Mouse (Mus musculus) stomach, postnatal 0 days (tissue): ENCODE measurements around the gene Ptk7. TPM values are rescaled to one million over a fixed set of nuclear protein-coding genes. Genes with fewer than 3 reads are reported as not detected.

Experiments used
- ATAC-seq: fragments of 200-750 bp; cut with Nextera tagmentation; 2 replicates; pipeline ENCODE4 v1.8.0; 2017; ENCODE audit not compliant: low FRiP score, low TSS enrichment
- DNase-seq: peaks from one replicate; pipeline ENCODE4 v3.0.0-alpha.2; 2016; ENCODE audit warnings: low spot score
- H3K27ac ChIP-seq: fragments of 300-500 bp; sonication (generic); replicated peaks from 2 replicates; pipeline ENCODE4 v1.5.1; 2014; ENCODE audit warnings: mild to moderate bottlenecking, control low read depth
- H3K27me3 ChIP-seq: fragments of 300-500 bp; sonication (generic); 2 replicates; pipeline ENCODE4 v1.6.1; 2014; ENCODE audit warnings: low read length; ENCODE audit not compliant: control insufficient read depth, insufficient read depth
- H3K36me3 ChIP-seq: fragments of 300-500 bp; sonication (generic); 2 replicates; pipeline ENCODE4 v1.6.1; 2014; ENCODE audit warnings: low read length, mixed read lengths; ENCODE audit not compliant: control insufficient read depth, insufficient read depth
- H3K4me1 ChIP-seq: fragments of 300-500 bp; sonication (generic); replicated peaks from 2 replicates; pipeline ENCODE4 v1.6.1; 2014; ENCODE audit warnings: antibody characterized with exemption; ENCODE audit not compliant: control insufficient read depth, insufficient read depth
- H3K4me2 ChIP-seq: fragments of 300-500 bp; sonication (generic); replicated peaks from 2 replicates; pipeline ENCODE4 v1.6.1; 2014; ENCODE audit warnings: low read depth, mild to moderate bottlenecking, control low read depth, moderate library complexity
- H3K4me3 ChIP-seq: fragments of 300-500 bp; sonication (generic); 2 replicates; pipeline ENCODE4 v1.5.1; 2014; ENCODE audit warnings: low read depth, low read length, control low read depth
- H3K9ac ChIP-seq: fragments of 300-500 bp; sonication (generic); 2 replicates; pipeline ENCODE4 v1.6.1; 2014; ENCODE audit warnings: mild to moderate bottlenecking, low read length, control low read depth, mixed read lengths
- H3K9me3 ChIP-seq: fragments of 300-500 bp; sonication (generic); 2 replicates; pipeline ENCODE4 v1.6.1; 2016; ENCODE audit warnings: low read length; ENCODE audit not compliant: control insufficient read depth
- CTCF ChIP-seq: IDR thresholded peaks from 2 replicates; pipeline ENCODE4 v1.5.1; 2016; ENCODE audit warnings: antibody characterized with exemption, low read depth, mild to moderate bottlenecking, moderate library complexity
- EP300 ChIP-seq: optimal IDR thresholded peaks from 2 replicates; pipeline ENCODE3; 2016; ENCODE audit warnings: antibody characterized with exemption
- WGBS: fragments of 180-500 bp; shearing (Covaris S2); extraction: QIAGEN DNeasy Blood & Tissue Kit; methylation state at CpG from one replicate; pipeline ENCODE4 v1.1.7; 2014; 5-methylcytosine and 5-hydroxymethylcytosine counted together
- polyA plus RNA-seq: library from polyadenylated mRNA; unstranded; fragments of >200 nt; fragmentation: Nextera tagmentation; extraction: Ambion mirVana; gene quantifications from 2 replicates; pipeline ENCODE4 v1.2.1, GENCODE M21; 2015

The Ptk7 gene
- polyA plus RNA-seq, 1 experiment from 2014 or later: 29.4 TPM

DNA sequence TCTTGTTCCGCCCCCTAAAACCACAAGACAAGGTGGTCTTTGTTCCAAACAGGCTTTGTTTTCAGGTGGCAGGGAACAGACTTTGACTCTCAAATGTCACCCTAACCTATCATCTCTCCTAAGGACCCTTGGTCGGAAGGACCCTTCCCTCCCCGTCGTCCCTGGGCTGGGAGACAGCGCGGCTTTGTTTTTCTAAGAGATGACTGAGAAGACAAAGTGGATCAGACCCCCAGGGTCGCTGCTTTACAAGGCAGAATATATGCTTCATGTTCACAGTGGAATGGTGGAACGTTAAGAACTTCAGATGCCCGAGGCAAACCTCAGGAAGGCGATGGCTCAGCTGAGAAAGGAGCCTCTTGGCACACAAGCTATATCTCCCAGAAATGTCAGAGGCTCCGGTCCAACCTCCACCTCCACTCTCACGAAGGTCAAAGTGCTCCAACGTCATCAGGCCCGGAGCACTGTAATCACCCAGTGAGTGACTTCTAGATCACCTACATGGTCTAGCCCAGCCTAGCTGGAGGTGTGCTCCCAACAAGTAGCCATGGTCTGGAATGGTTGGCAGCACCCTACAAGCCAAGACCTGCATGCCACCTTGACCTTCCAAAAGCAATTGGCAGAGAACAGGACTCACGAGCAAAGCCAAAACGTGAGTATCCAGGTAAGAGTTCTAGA is 9.5 kb downstream of the Ptk7 start:
- no peaks in the 10 kb centered on the region for H3K9me3 ChIP-seq
- TF ChIP-seq CTCF (no peak), EP300 (no peak)
- no peaks in the 10 kb centered on the region for H3K36me3 ChIP-seq
- H3K27ac ChIP-seq: peak overlapping the region; percentile 93
- WGBS: 37% methylated on average over 16 of the region's 16 CpGs
- H3K4me1 ChIP-seq: peaks cover 31% of the 10 kb centered on the region
- DNase-seq (no peak), ATAC-seq (no peak)
- H3K4me2 ChIP-seq: peak overlapping the region; percentile 30
- H3K4me3 ChIP-seq: no peak overlapping the region
- H3K9ac ChIP-seq: no peak overlapping the region; the same call in 1 of the 2 replicates
- H3K27me3 ChIP-seq: no peaks in the 10 kb centered on the region

DNA sequence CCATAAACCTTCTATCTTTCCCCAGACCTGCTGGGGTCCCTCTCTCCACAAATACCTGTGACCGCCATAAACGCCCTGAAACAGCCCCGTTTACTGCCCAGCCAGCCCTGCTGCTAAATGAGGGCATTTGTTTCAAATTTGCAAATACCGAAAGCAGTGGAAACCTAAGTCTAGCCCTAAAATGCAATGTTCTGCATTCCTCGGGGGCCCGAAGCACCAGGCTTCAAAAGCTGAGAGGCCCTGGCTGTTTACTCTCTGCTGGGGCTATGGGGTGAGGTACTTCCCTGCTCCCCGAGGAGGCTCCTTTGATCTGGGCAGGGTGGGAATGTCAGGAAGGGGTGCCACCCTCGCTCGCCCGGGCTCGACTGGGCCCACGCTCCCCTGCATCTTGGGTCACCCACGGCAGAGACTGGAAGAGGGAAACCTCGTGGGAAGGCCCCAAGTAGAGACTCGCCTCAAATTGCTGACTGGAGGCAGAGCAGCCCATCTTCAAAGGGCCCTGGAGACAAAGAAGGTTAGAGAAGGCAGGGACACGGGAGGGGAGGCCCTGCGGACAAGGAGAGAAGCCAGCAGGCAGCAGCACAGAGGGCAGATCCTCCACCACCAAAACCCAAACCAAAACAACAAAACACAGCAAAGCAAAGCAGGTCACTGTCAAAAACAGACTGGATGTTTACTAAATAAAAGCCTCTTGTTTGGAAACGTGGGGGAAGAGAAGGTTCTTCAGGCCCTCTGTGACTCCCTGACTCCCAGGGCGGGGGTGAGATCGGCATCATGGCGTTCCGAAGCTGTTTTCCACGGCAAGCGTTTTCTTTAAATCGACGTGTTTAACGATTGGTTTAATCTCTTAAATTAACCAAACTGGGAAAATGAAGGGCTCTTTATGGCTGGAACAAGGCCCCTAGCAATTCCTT is 10.3 kb downstream of the Ptk7 start:
- H3K36me3 ChIP-seq: no peaks in the 10 kb centered on the region
- peak overlapping the region; percentile 30 for H3K4me2 ChIP-seq
- peak overlapping the region; percentile 63 for H3K9ac ChIP-seq
- peaks cover 26% of the 10 kb centered on the region for H3K4me1 ChIP-seq
- no peaks in the 10 kb centered on the region for H3K9me3 ChIP-seq
- DNase-seq (peak; percentile 59), ATAC-seq (peak; percentile 62; the same call in 1 of the 2 replicates)
- peak overlapping the region; percentile 93 for H3K27ac ChIP-seq
- TF ChIP-seq EP300 (no peak), CTCF (no peak)
- 0 out of 2 replicates have a peak overlapping the region, but pooled peaks have one; percentile 1 for H3K4me3 ChIP-seq
- no peaks in the 10 kb centered on the region for H3K27me3 ChIP-seq
- WGBS: 17% methylated on average over 27 of the region's 27 CpGs

DNA sequence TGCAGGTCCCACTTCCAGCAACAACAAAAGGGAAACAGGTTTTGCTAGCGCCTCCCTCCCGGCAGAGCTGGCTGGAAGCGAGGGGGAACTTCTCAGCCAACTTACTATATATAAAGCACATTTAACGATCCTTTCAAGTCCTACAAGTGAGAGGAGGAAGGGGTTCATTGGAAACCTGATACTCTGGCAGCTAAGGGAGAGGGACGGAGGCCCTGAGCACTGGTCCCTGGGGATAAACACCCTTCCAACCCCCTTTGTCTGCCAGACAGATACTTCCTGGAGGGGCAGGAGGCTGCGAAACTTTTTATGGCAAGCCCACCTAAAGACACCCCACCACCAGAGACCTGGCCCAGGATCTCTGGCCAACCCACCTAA is 10.9 kb downstream of the Ptk7 start:
- peak overlapping the region; percentile 93 for H3K27ac ChIP-seq
- no peaks in the 10 kb centered on the region for H3K27me3 ChIP-seq
- DNase-seq: peak; percentile 46
- peak overlapping the region; percentile 30 for H3K4me2 ChIP-seq
- H3K36me3 ChIP-seq: no peaks in the 10 kb centered on the region
- H3K9ac ChIP-seq: peak overlapping the region; percentile 63
- 13% methylated on average over 6 of the region's 6 CpGs for WGBS
- H3K9me3 ChIP-seq: no peaks in the 10 kb centered on the region
- H3K4me1 ChIP-seq: peaks cover 22% of the 10 kb centered on the region
- TF ChIP-seq EP300 (no peak), CTCF (no peak)
- ATAC-seq: no peak
- 0 out of 2 replicates have a peak overlapping the region, but pooled peaks have one; percentile 1 for H3K4me3 ChIP-seq

DNA sequence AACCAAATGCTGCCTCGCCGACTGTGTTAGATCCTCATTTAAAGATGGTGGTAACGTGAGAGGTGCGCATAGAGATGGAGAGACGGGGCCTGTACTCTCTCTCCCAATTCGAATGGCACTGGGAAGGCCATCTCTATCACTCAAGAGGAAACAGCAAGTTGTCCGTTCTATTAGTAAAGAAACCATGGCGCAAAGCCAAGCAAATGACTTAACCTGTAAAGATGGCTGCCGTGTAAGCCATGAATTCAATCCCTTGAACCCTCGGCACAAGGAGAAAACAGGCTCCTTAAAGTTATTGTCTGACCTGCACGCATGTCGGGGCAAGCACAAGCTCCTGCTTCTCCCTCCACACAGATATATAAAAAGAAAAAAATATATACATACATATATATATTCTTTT is 11.5 kb downstream of the Ptk7 start:
- Histone ChIP-seq H3K9me3 (no peaks in the 10 kb centered on the region), H3K36me3 (no peaks in the 10 kb centered on the region), H3K4me2 (peak overlapping the region; percentile 30), H3K9ac (no peak overlapping the region), H3K27ac (peak overlapping the region; percentile 93), H3K4me3 (no peak overlapping the region), H3K4me1 (peaks cover 22% of the 10 kb centered on the region), H3K27me3 (no peaks in the 10 kb centered on the region)
- DNase-seq: no peak
- TF ChIP-seq CTCF: no peak
- no peak for TF ChIP-seq EP300
- ATAC-seq: no peak
- WGBS: 47% methylated on average over 12 of the region's 12 CpGs

DNA sequence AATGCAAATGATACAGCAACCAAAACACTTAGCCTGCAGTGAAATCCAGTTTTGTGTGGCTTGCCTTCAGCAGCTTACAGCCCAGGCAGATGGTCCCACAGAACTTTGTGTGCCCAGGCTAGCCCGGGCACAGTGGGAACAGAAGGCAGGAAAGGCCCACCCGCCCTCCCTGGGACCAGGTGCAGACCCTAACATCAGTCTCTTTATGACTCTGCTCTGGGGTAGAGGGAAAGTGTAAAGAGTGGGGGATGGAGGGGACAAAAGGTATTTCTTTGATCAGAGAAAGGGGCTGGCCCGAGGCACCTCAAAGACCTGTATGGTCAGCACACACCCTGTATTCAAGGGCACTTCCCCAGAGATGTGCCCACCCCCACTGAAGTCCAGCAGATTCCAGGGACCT is 16.1 kb downstream of the Ptk7 start:
- no peak overlapping the region for H3K4me2 ChIP-seq
- H3K27ac ChIP-seq: 0 out of 2 replicates have a peak overlapping the region, but pooled peaks have one; percentile 36
- TF ChIP-seq CTCF (no peak), EP300 (no peak)

More for the DNA sequence above, 16.1 kb downstream of the Ptk7 start:
- DNase-seq (no peak), ATAC-seq (no peak)
- H3K36me3 ChIP-seq: no peaks in the 10 kb centered on the region
- no peaks in the 10 kb centered on the region for H3K27me3 ChIP-seq
- H3K4me1 ChIP-seq: 0 out of 2 replicates have a peak, but pooled peaks cover 10% of the 10 kb centered on the region
- H3K9ac ChIP-seq: no peak overlapping the region
- H3K9me3 ChIP-seq: no peaks in the 10 kb centered on the region
- no peak overlapping the region for H3K4me3 ChIP-seq
- WGBS: 30% methylated on average over 3 of the region's 3 CpGs
